Mouse (Mus musculus) E14TG2a.4 (cell line): Measurements from ENCODE around the gene Agfg1.

Experiments
- CTCF ChIP-seq: conservative IDR thresholded peaks from 2 replicates; pipeline ENCODE4 v1.5.1; 2014; ENCODE audit warnings: low read length
- POU5F1 ChIP-seq: IDR thresholded peaks from 2 replicates; pipeline ENCODE4 v1.6.1; 2014; ENCODE audit warnings: low read length, borderline replicate concordance

DNA sequence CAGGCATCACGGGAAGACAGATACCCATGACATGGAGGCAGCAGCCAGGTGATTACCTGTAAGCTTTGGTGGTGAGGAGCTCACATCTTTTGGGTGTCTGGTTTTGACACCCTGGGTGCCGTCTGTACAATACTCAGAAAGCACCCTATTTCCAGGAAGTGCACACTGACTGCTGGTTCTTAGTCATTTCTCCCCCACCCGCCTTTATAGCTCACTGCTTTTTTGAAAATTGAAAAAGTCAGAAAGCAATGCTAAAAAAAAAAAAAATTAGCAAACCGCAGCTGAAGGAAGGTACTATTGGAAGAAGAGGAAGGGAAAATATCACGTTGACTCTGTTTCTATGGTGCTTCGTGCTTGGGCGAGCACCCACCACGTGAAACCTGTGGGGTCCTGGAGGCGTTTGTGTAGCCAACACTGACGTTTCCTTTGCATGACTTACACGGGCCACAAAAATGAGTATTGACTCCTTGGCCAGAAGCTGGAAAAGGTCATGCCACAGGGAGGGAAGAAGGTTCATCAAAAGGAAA is 6.7 kb upstream of the Agfg1 start:
- TF ChIP-seq CTCF: no peak
- TF ChIP-seq POU5F1: no peak
